Mouse (Mus musculus) spleen, adult 2 months (tissue): Measurements from ENCODE around the gene Tead3.

Source experiments
- CTCF ChIP-seq: fragments of 200-500 bp; IDR thresholded peaks from 2 replicates; pipeline ENCODE4 v1.5.1; 2011; ENCODE audit warnings: mild to moderate bottlenecking, inconsistent platforms; ENCODE audit not compliant: insufficient read depth, insufficient read length, insufficient replicate concordance; ENCODE audit errors: extremely low read depth
- POLR2A ChIP-seq: fragments of 200-500 bp; IDR thresholded peaks from 2 replicates; pipeline ENCODE4 v1.6.1; 2011; ENCODE audit warnings: low read depth, low read length, inconsistent platforms

- TF ChIP-seq CTCF = no peak
- TF ChIP-seq POLR2A = no peak
Measured at GRCm38 (mm10) chr17:28325751-28326150, 24.9 kb downstream of the Tead3 start.
